Mouse (Mus musculus) MEL (cell line): ENCODE results near the gene Tpst2. TPM values are rescaled to one million over a fixed set of nuclear protein-coding genes. Genes with fewer than 3 reads are reported as not detected.
A peak's percentile ranks its signal among the peaks of the same experiment; 100 is the strongest.

Experiments
- DNase-seq: peaks from one replicate; pipeline ENCODE4 v3.0.0; 2011; ENCODE audit warnings: low read depth, low spot score
- H3K27ac ChIP-seq: 2 replicates; pipeline ENCODE4 v1.5.1; 2012; ENCODE audit warnings: low read depth, mild to moderate bottlenecking, control low read depth, low read length, moderate library complexity; ENCODE audit not compliant: control insufficient read depth
- H3K27me3 ChIP-seq, 2 experiments: fragments of 150-350 bp in 1 of 2; sonication (generic) in 1 of 2; 2 replicates each; pipeline ENCODE4 v1.6.1; 2012; ENCODE audit warnings: low read length in 2 of 2, mild to moderate bottlenecking in 2 of 2, improper control_type of control experiment in 1 of 2, moderate library complexity in 1 of 2; ENCODE audit not compliant: insufficient read depth in 2 of 2, control insufficient read depth in 1 of 2
- H3K36me3 ChIP-seq, 2 experiments: 2 replicates each; pipeline ENCODE4 v1.6.1; 2012 to 2014; ENCODE audit warnings: low read length in 2 of 2, improper control_type of control experiment in 1 of 2, inconsistent platforms in 1 of 2, mild to moderate bottlenecking in 1 of 2; ENCODE audit not compliant: insufficient read depth in 2 of 2, control insufficient read depth in 1 of 2
- H3K4me1 ChIP-seq, 2 experiments: fragments of 150-350 bp in 1 of 2; sonication (generic) in 1 of 2; 2 replicates each; pipeline ENCODE4 v1.6.1; 2012; ENCODE audit warnings: low read length in 2 of 2, improper control_type of control experiment in 1 of 2, mild to moderate bottlenecking in 1 of 2; ENCODE audit not compliant: insufficient read depth in 2 of 2, control insufficient read depth in 1 of 2
- H3K4me3 ChIP-seq, 2 experiments: fragments of 150-350 bp in 1 of 2; sonication (generic) in 1 of 2; 2 replicates each; pipeline ENCODE4 v1.5.1; 2012; ENCODE audit warnings: low read depth in 2 of 2, low read length in 2 of 2, mild to moderate bottlenecking in 2 of 2, moderate library complexity in 2 of 2, control low read depth in 1 of 2, improper control_type of control experiment in 1 of 2; ENCODE audit not compliant: control insufficient read depth in 1 of 2, insufficient read depth in 1 of 2
- H3K79me2 ChIP-seq: 2 replicates; pipeline ENCODE4 v1.6.1; 2012; ENCODE audit warnings: mild to moderate bottlenecking, low read length, moderate library complexity; ENCODE audit not compliant: control insufficient read depth, poor library complexity, insufficient read depth
- H3K9ac ChIP-seq: 2 replicates; pipeline ENCODE4 v1.6.1; 2012; ENCODE audit warnings: low read depth, mild to moderate bottlenecking, control low read depth, low read length, moderate library complexity; ENCODE audit not compliant: control insufficient read depth, poor library complexity, severe bottlenecking
- H3K9me3 ChIP-seq: fragments of 150-350 bp; sonication (generic); replicated peaks from 2 replicates; pipeline ENCODE4 v1.6.1; 2012; ENCODE audit warnings: mild to moderate bottlenecking, low read length, improper control_type of control experiment, moderate library complexity; ENCODE audit not compliant: insufficient read depth
- CHD1 ChIP-seq: IDR thresholded peaks from 2 replicates; pipeline ENCODE4 v1.6.1; 2012; ENCODE audit warnings: low read depth, mild to moderate bottlenecking, inconsistent platforms, low read length, improper control_type of control experiment
- CTCF ChIP-seq, 3 experiments: IDR thresholded peaks in 2 of 3; conservative IDR thresholded peaks in 1 of 3; 2 replicates each; pipeline ENCODE4 v1.5.1; 2011 to 2012; ENCODE audit warnings: low read length in 3 of 3, low read depth in 2 of 3, mild to moderate bottlenecking in 2 of 3, improper control_type of control experiment in 1 of 3, inconsistent platforms in 1 of 3, mixed read lengths in 1 of 3, moderate library complexity in 1 of 3; ENCODE audit not compliant: control insufficient read depth in 1 of 3, insufficient read depth in 1 of 3, poor library complexity in 1 of 3, severe bottlenecking in 1 of 3
- E2F4 ChIP-seq: IDR thresholded peaks from 2 replicates; pipeline ENCODE4 v1.6.1; 2011; ENCODE audit warnings: low read depth, low read length, improper control_type of control experiment, borderline replicate concordance
- EP300 ChIP-seq, 2 experiments: IDR thresholded peaks; 2 replicates each; pipeline ENCODE4 v1.6.1; 2011; ENCODE audit warnings: improper control_type of control experiment in 2 of 2, low read length in 2 of 2, low read depth in 1 of 2, mild to moderate bottlenecking in 1 of 2
- ETS1 ChIP-seq: IDR thresholded peaks from 2 replicates; pipeline ENCODE4 v1.6.1; 2012; ENCODE audit warnings: low read depth, mild to moderate bottlenecking, inconsistent platforms, low read length, improper control_type of control experiment, moderate library complexity
- GATA1 ChIP-seq: IDR thresholded peaks from 2 replicates; pipeline ENCODE4 v1.6.1; 2011; ENCODE audit warnings: low read depth, low read length, improper control_type of control experiment
- HCFC1 ChIP-seq: IDR thresholded peaks from 2 replicates; pipeline ENCODE4 v1.6.1; 2012; ENCODE audit warnings: low read depth, mild to moderate bottlenecking, inconsistent platforms, low read length, improper control_type of control experiment, moderate library complexity
- MAFK ChIP-seq: IDR thresholded peaks from 2 replicates; pipeline ENCODE4 v1.6.1; 2011; ENCODE audit warnings: low read depth, mild to moderate bottlenecking, low read length, improper control_type of control experiment, borderline replicate concordance
- MAZ ChIP-seq: IDR thresholded peaks from 2 replicates; pipeline ENCODE4 v1.6.1; 2012; ENCODE audit warnings: low read depth, mild to moderate bottlenecking, inconsistent platforms, low read length, improper control_type of control experiment
- MEF2A ChIP-seq: IDR thresholded peaks from 2 replicates; pipeline ENCODE4 v1.6.1; 2014; ENCODE audit warnings: low read depth, mild to moderate bottlenecking, inconsistent platforms, low read length, improper control_type of control experiment; ENCODE audit not compliant: poor library complexity, insufficient replicate concordance, severe bottlenecking; ENCODE audit errors: extremely low read depth
- MXI1 ChIP-seq: IDR thresholded peaks from 2 replicates; pipeline ENCODE4 v1.6.1; 2011; ENCODE audit warnings: mild to moderate bottlenecking, low read depth, low read length, improper control_type of control experiment
- MYC ChIP-seq: IDR thresholded peaks from 2 replicates; pipeline ENCODE4 v1.6.1; 2011; ENCODE audit warnings: low read depth, mild to moderate bottlenecking, low read length, improper control_type of control experiment, moderate library complexity
- NELFE ChIP-seq: IDR thresholded peaks from 2 replicates; pipeline ENCODE4 v1.6.1; 2011; ENCODE audit warnings: low read depth, low read length, improper control_type of control experiment
- RAD21 ChIP-seq: IDR thresholded peaks from 2 replicates; pipeline ENCODE4 v1.6.1; 2011; ENCODE audit warnings: mild to moderate bottlenecking, low read depth, low read length, improper control_type of control experiment
- RCOR1 ChIP-seq: IDR thresholded peaks from 2 replicates; pipeline ENCODE4 v1.6.1; 2012; ENCODE audit warnings: low read depth, mild to moderate bottlenecking, inconsistent platforms, low read length, improper control_type of control experiment
- SIN3A ChIP-seq: IDR thresholded peaks from 2 replicates; pipeline ENCODE4 v1.6.1; 2012; ENCODE audit warnings: low read length, improper control_type of control experiment, inconsistent platforms
- TAL1 ChIP-seq: IDR thresholded peaks from 2 replicates; pipeline ENCODE4 v1.6.1; 2012; ENCODE audit warnings: mild to moderate bottlenecking, inconsistent platforms, low read length, moderate library complexity, mixed read lengths
- TBP ChIP-seq: IDR thresholded peaks from 2 replicates; pipeline ENCODE4 v1.8.0; 2011; ENCODE audit warnings: low read depth, low read length, improper control_type of control experiment
- TCF12 ChIP-seq: IDR thresholded peaks from 2 replicates; pipeline ENCODE4 v1.6.1; 2014; ENCODE audit warnings: low read depth, mild to moderate bottlenecking, inconsistent platforms, low read length, improper control_type of control experiment, moderate library complexity
- USF1 ChIP-seq: IDR thresholded peaks from 2 replicates; pipeline ENCODE4 v1.6.1; 2014; ENCODE audit warnings: low read depth, mild to moderate bottlenecking, inconsistent platforms, low read length, improper control_type of control experiment, moderate library complexity
- USF2 ChIP-seq, 2 experiments: IDR thresholded peaks; 2 replicates each; pipeline ENCODE4 v1.6.1; 2011 to 2012; ENCODE audit warnings: improper control_type of control experiment in 2 of 2, low read length in 2 of 2, borderline replicate concordance in 1 of 2, inconsistent platforms in 1 of 2, low read depth in 1 of 2, mild to moderate bottlenecking in 1 of 2; ENCODE audit not compliant: insufficient read depth in 1 of 2
- ZMIZ1 ChIP-seq: IDR thresholded peaks from 2 replicates; pipeline ENCODE4 v1.6.1; 2012; ENCODE audit warnings: low read depth, mild to moderate bottlenecking, inconsistent platforms, low read length, improper control_type of control experiment, moderate library complexity
- polyA plus RNA-seq, 2 experiments: library from polyadenylated mRNA; stranded (reverse) in 1 of 2; unstranded in 1 of 2; fragments of >175 nt in 1 of 2; fragments of >200 nt in 1 of 2; gene quantifications; 2 replicates each; pipeline versions ENCODE4 v1.2.1 to v1.2.4; 2012; ENCODE audit warnings: low replicate concordance in 2 of 2, low read depth in 1 of 2; ENCODE audit not compliant: insufficient read length in 2 of 2, insufficient read depth in 1 of 2, missing spikeins in 1 of 2
- total RNA-seq: library from RNA; depleted of rRNA; stranded (reverse); fragments of 300-350 nt; gene quantifications from 2 replicates; pipeline ENCODE4 v1.2.3, GENCODE M21; 2012

The Tpst2 gene
- total and polyA plus RNA-seq, 3 experiments: 57.8 to 86.1 TPM; not detected in 1

DNA sequence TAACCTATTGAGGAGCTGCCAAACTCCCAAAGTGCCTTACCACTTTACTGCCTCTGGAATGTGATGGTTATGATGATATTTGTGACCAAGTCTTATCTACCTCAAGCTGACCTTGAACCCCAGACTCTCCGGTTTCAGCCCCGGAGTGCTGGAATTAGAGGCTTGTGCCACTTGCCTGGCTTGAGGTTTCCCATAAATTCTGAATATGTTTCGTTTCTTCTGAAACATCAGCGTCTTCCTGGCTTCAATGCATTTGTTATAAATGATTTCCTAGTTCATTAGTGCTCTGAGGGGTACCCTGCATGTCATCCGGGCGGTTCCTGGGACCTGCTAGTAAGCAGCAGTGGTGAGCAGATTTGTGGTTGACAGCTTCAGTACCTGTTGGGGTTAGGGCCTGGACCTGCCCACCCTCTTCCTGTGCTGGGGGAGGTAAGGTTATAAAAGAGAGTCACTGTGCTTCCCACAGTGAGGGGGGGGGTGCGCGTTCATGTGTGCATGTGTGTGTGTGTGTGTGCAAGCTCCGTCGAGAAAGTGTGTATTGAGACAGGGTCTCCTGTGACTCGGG is 1.5 kb downstream of the Tpst2 start:
- Histone ChIP-seq H3K36me3 (peaks cover 0 to 43% of the 10 kb centered on the region in 2 experiments; a peak in 2 of 4 replicates), H3K9ac (peak overlapping the region; percentile 87), H3K9me3 (no peaks in the 10 kb centered on the region), H3K4me1 (peaks cover 8 to 59% of the 10 kb centered on the region in 2 experiments), H3K27ac (no peak overlapping the region), H3K27me3 (no peaks in the 10 kb centered on the region), H3K4me3 (peak overlapping the region; percentile 6 to 83; a peak in 3 of 4 replicates), H3K79me2 (peaks cover 60% of the 10 kb centered on the region)
- TF ChIP-seq TBP: no peak
- DNase-seq: no peak

GRCm38 (mm10) chr5:112279181-112280021 is 2.9 kb downstream of the Tpst2 start:
- TF ChIP-seq NELFE: no peak
- no peak for TF ChIP-seq MYC
- TF ChIP-seq SIN3A: peak; percentile 5; the same call in 1 of the 2 replicates
- no peak for DNase-seq
- no peaks in the 10 kb centered on the region for H3K27me3 ChIP-seq
- peaks cover 70% of the 10 kb centered on the region for H3K79me2 ChIP-seq
- H3K9ac ChIP-seq: peak overlapping the region; percentile 32
- H3K4me3 ChIP-seq: no peak overlapping the region
- peaks cover 0 to 57% of the 10 kb centered on the region in 2 experiments; a peak in 2 of 4 replicates for H3K36me3 ChIP-seq
- no peaks in the 10 kb centered on the region for H3K9me3 ChIP-seq
- peak overlapping the region; percentile 63 for H3K27ac ChIP-seq
- H3K4me1 ChIP-seq: peaks cover 11 to 71% of the 10 kb centered on the region in 2 experiments

DNA sequence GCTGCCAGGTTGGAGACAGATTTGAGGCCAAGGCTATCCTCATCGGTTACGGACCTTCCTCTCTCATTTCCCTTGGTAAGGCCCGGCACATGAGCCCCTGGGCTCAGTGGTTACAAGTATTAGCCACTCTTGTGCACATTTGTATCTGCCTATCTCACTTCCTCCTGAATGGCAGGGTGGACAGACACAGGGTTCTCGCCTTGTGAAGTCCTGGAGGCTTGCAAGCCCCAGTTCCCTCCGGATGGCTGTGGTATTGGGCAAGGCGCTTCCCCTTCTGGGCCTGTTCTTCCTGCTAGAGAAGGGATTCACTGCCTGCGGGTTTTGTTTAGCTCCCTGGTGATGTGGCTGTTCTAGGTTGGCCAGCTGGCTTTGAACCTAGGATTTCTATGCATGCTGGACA is 3.7 kb downstream of the Tpst2 start:
- no peaks in the 10 kb centered on the region for H3K9me3 ChIP-seq
- TF ChIP-seq GATA1: no peak
- TF ChIP-seq SIN3A: no peak
- TF ChIP-seq USF1: no peak
- no peak for TF ChIP-seq TCF12
- no peak for TF ChIP-seq CTCF (IDR thresholded peaks at IDR 0.05 in 2 of 3, conservative IDR thresholded peaks at IDR 0.05 in 1 of 3; ENCODE audit: control insufficient read depth in 1 of 3, insufficient read depth in 1 of 3, low read depth in 2 of 3, low read length in 3 of 3, poor library complexity in 1 of 3, severe bottlenecking in 1 of 3)
- TF ChIP-seq RAD21: no peak
- peak in 1 of 2 experiments; percentile 15; a peak in 2 of 4 replicates for TF ChIP-seq EP300 (IDR thresholded peaks at IDR 0.05; ENCODE audit: low read depth in 1 of 2, low read length in 2 of 2)
- 0 out of 2 replicates have a peak, but pooled peaks have one; percentile 30 for TF ChIP-seq MYC
- 0 out of 2 replicates have a peak, but pooled peaks have one; percentile 23 for TF ChIP-seq MXI1
- TF ChIP-seq ZMIZ1: no peak
- no peak for TF ChIP-seq E2F4
- no peak for TF ChIP-seq MEF2A
- TF ChIP-seq RCOR1: no peak
- 0 out of 2 replicates have a peak, but pooled peaks have one; percentile 46 for TF ChIP-seq TBP
- TF ChIP-seq CHD1: no peak
- no peak for TF ChIP-seq HCFC1
- peak; percentile 42 for TF ChIP-seq TAL1
- no peak for TF ChIP-seq ETS1
- no peak for TF ChIP-seq USF2 (IDR thresholded peaks at IDR 0.05; ENCODE audit: borderline replicate concordance in 1 of 2, insufficient read depth in 1 of 2, low read depth in 1 of 2, low read length in 2 of 2)
- TF ChIP-seq MAZ: 0 out of 2 replicates have a peak, but pooled peaks have one; percentile 52
- no peak for TF ChIP-seq MAFK
- TF ChIP-seq, all 39 proteins: peak for 6
- peak; percentile 70 for DNase-seq
- Histone ChIP-seq H3K4me3 (no peak overlapping the region), H3K9ac (peak overlapping the region; percentile 32), H3K36me3 (peaks cover 0 to 65% of the 10 kb centered on the region in 2 experiments; a peak in 2 of 4 replicates), H3K27ac (peak overlapping the region; percentile 63), H3K4me1 (peaks cover 13 to 79% of the 10 kb centered on the region in 2 experiments), H3K27me3 (no peaks in the 10 kb centered on the region), H3K79me2 (peaks cover 78% of the 10 kb centered on the region)
